Mouse (Mus musculus): ENCODE data around the gene Usp31. TPM values are rescaled to one million over a fixed set of nuclear protein-coding genes. Genes with fewer than 3 reads are reported as not detected.

Gene Usp31
- total RNA-seq (2017), result 8.4 and 11.1 TPM in 2 replicates

GRCm38 (mm10) chr7:121707073-121707667 lies at the start of gene Usp31:
TSS of gene Usp31 (minus strand) at chr7:121707253.
- ATAC-seq (replicated peaks; ENCODE audit: low read depth, poor library complexity, severe bottlenecking), result peak; percentile 99

- ATAC-seq (replicated peaks; ENCODE audit: low read depth, poor library complexity, severe bottlenecking), result peak; percentile 47; the same call in 1 of the 2 replicates
These were observed 47.7 kb upstream of the Usp31 start for GRCm38 (mm10) chr7:121754748-121755147.

GRCm38 (mm10) chr7:121750244-121750643 lies 43.2 kb upstream of the Usp31 start:
- ATAC-seq (replicated peaks; ENCODE audit: low read depth, poor library complexity, severe bottlenecking), result no peak

DNA sequence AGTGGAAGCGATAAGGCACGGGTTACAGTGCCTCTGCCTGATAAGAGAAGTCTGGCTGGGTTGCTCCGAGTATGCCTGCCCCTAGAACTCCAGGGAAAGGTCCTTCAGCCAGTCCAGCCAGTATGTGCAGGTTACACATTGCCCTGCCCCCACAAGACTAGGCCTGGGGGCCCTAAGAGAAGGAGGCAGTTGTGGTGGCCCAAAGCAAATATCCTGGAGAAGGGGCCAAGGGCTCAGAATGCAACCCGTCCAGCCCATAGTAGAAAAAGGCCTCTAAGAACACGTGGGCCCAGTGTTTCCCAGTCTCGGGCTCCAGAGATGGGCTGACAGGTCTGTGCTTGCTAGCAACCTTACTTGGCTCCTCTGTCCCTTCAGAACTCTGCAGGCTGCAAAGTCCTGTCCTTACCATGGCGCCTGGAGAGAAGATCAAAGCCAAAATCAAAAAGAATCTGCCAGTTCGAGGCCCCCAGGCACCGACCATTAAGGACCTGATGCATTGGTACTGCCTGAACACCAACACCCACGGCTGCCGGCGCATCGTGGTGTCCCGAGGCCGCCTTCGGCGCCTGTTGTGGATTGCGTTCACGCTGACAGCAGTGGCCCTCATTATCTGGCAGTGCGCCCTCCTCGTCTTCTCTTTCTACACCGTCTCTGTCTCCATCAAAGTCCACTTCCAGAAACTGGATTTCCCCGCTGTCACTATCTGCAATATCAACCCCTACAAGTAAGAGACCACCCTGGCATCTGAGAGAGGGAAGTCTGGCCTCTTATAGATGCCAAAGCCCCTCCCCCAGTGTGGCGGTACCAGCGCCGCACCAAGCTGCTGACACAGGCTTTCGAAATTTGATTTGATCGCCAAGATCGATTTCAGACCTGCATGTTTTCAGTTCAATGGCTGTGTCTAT lies 30.7 kb upstream of the Usp31 start:
- ATAC-seq (replicated peaks; ENCODE audit: low read depth, poor library complexity, severe bottlenecking), result no peak

DNA sequence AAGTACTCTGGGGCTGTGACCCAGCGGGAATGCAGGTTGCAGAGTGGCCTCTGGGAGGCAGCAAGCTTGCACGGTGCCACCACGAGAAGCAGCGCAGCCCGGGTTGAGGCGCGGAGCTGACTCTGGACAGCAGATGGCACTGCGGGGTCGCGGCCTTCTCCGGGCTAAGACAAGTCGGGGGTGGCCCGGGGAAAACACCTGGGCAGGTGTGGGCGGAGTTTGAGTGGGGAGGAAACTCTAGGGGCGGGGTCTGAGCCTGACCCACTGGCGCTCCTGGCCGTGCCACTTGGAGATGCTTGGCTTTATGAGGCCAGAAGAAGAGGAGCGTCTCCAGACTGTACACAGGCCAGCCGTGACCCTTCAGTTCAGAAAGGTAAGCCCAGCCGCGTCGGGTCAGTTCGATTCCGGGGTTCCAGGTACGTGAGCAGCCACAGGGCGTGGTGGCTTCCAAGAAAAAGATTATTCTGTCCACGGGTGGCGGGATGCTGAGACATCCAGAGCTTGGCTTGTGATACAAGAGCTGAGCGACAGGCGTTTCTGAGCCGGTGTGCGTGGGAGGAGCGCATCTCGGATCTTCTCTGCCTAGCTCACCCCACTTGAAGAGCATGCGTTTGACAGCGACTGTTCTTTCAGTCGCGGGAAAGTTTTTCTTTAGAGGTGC lies 27.2 kb upstream of the Usp31 start, which contains the start of gene Scnn1g:
TSS of gene Scnn1g (plus strand) at position 309 of the 661 bp plus-strand sequence.
- ATAC-seq (replicated peaks; ENCODE audit: low read depth, poor library complexity, severe bottlenecking), result peak; percentile 99

- peak; percentile 71 for ATAC-seq (replicated peaks; ENCODE audit: low read depth, poor library complexity, severe bottlenecking)
These were observed 23.2 kb upstream of the Usp31 start for GRCm38 (mm10) chr7:121730225-121730624.

DNA sequence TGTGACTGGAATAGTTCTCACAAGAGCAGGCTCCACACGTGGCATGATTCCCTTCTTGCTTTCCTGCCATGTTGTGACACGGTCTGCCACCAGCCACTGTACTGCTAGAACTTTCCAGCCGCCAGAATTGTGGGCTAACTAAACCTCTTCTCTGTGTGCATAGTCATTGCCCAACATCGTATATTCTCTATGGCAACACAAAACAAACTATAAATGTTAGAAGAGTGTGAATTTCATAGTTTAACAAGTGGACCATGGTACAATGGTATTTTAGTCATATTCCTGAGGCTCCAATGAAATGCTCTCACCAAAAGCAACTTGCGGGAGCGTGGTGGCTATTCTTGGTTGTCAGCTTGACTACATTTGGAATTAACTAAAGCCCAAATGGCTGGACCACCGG lies 10.0 kb upstream of the Usp31 start:
- ATAC-seq (replicated peaks; ENCODE audit: low read depth, poor library complexity, severe bottlenecking), result no peak

- no peak for ATAC-seq (replicated peaks; ENCODE audit: low read depth, poor library complexity, severe bottlenecking)
These were observed 4.1 kb upstream of the Usp31 start for GRCm38 (mm10) chr7:121711171-121711570.

DNA sequence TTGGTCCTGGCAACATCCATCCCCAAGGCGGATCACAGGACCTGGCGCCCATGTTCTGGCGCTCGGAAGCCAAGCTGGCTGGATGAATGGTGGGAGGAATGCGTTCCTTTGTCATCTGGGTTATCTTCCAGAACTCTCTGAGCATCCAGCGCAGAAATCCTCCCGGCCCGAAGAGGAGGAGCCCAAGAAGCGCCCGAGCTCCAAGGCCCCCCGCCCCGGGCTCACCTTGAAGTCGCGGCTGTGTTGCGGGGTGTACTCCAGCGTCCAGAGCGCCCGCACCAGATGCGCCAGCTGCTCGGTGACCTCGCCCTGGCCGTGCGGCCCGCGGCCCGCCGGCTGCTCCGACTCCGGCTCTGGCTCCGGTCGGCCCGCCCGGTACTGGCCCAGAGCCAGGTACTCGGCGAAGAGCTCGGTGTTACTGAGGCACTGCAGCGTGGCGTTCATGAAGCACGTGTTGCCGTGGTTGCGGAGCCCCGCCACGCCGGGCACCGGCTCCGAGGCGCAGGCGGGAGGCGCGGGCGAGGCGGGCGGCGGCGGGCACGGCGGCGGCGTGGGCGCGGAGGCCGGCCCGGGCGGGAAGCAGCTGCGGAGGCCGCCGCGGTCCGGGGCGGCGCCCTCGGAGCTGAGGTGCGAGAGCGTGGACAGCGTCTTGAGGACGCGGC lies 511 bp downstream of the Usp31 start:
- peak; percentile 11; the same call in 1 of the 2 replicates for ATAC-seq (replicated peaks; ENCODE audit: low read depth, poor library complexity, severe bottlenecking)

DNA sequence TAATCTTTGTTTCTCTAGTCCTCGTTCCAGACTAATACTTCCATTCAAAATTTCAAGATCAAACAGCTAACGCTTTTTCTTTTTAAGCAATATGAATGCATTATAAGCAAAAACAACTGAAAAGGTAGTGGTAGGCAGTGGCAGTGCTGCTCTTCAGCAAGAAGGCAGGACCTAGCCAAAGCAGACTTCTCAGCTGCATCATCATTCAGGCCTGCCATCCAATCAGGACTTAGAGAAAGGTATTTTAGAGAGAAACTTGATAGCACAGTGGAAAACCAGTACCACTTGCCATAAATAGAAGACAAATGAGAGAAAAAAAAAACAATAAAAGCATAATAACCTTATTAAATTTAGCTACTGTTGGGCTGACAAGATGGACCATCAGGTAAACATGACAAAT lies 2.0 kb downstream of the Usp31 start:
- ATAC-seq (replicated peaks; ENCODE audit: low read depth, poor library complexity, severe bottlenecking), result no peak

DNA sequence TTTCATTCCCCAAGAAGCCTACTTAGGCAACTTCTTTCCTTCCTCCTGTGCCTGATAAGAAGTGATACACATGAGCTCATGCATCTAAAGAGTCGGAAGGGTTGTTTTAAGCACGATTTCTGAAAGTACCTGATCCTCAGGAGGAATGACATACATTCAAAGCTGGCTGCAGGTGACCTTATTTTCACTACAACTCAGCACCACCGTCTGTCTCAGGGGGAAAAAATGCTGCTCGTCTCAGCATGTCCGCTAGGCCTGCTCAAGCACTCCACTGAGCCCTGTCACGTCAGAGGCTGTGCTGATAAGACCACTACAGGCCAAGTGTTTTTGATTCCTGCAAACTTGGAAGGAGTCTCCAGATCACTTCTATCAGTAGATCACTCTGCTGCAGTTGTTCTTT lies 5.1 kb downstream of the Usp31 start:
- ATAC-seq (replicated peaks; ENCODE audit: low read depth, poor library complexity, severe bottlenecking), result no peak

GRCm38 (mm10) chr7:121700480-121700879 lies 6.6 kb downstream of the Usp31 start:
- ATAC-seq (replicated peaks; ENCODE audit: low read depth, poor library complexity, severe bottlenecking), result no peak

DNA sequence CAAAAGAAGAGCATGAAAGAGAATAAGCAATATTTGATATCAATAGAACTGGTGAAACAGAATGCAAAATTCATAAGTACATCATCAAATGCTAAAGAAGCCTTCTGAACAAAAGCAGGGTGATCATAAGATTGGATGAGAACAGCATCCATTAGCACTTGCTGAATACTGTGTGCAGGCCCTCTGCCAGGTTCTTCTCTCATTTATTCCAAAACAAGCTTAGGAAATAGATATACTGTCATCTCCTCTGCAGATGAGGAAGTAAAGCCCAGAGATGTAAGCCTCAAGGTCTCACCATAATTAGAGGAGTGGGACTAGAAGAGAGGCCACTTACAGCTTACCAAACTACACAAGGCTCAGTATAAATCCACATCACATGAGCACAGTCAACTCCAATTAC lies 7.8 kb downstream of the Usp31 start:
- ATAC-seq (replicated peaks; ENCODE audit: low read depth, poor library complexity, severe bottlenecking), result no peak

- ATAC-seq (replicated peaks; ENCODE audit: low read depth, poor library complexity, severe bottlenecking), result no peak
These were observed 9.5 kb downstream of the Usp31 start for GRCm38 (mm10) chr7:121697574-121697973.

- no peak for ATAC-seq (replicated peaks; ENCODE audit: low read depth, poor library complexity, severe bottlenecking)
These were observed 9.9 kb downstream of the Usp31 start for GRCm38 (mm10) chr7:121697170-121697569.

DNA sequence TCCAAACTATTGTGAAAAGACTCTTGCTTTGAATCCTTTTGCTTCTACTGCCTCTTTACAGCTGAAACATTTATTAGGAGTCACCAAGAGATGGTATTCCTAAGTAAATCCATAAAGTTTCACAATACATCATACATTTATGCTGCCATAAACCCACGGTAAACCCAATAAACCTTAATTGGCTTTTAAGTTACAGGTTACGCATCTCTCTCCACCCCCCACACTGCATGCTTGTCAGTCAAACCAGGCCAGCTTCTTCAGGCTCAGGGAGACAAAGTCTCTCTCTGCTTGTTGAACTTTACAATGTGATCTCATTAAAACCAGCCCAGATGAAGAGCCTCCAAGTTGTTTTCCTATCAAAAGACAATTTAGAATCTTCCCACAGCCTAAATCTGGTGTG lies 15.2 kb downstream of the Usp31 start:
- ATAC-seq (replicated peaks; ENCODE audit: low read depth, poor library complexity, severe bottlenecking), result no peak

- ATAC-seq (replicated peaks; ENCODE audit: low read depth, poor library complexity, severe bottlenecking), result no peak
These were observed 17.7 kb downstream of the Usp31 start for GRCm38 (mm10) chr7:121689338-121689737.

DNA sequence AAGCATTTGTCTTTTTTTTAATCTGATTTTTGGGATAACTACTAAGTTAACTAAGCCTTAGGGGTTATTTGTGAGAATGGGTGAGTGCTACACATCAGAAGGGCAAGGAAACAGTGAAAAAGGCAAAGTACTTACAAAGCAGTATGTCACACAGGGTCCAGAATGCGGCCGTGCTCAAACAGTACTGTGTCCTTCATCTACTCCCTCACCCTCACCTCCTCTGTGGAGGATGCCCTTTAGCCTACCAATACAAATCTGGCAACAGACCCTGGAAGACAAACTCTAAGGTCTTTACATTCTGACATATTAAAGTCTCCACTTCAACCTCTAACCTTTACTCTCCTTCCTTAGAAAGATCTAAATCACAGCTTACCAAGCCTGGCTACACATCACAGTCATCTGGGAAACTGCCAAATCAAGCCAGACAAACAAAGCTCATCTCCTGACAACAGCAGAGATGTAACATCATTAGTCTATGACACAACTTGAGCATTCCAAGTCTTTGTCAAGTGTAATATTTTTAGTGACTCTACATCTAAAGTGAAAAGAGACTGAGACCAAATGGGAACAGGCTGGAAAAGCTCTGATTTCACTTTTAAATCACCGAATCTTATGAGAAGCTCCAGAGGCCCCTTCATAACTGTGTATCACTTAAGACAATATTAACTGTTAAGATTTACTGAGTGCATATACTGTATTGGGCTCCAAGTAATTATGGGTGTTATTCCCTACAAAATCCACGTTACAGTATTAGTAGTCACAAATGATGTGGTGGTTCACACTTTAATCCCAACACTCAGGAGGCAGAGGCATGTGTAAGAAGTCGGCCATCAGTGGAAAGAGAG lies 21.7 kb downstream of the Usp31 start:
- ATAC-seq (replicated peaks; ENCODE audit: low read depth, poor library complexity, severe bottlenecking), result no peak

- no peak for ATAC-seq (replicated peaks; ENCODE audit: low read depth, poor library complexity, severe bottlenecking)
These were observed 25.9 kb downstream of the Usp31 start for GRCm38 (mm10) chr7:121681191-121681590.
